Mouse (Mus musculus) bone marrow macrophage, adult 2 months (primary cell): ENCODE measurements at regions not wholly inside any gene's neighbourhood (a gene's known extent, or its start where the extent isn't known, plus 50 kb on each side); places are given as distances from the start of the nearest gene placed in this dataset.

Experiments
- H3K27ac ChIP-seq: 2 replicates; pipeline ENCODE4 v1.5.1; 2012; ENCODE audit warnings: low read depth, low read length; ENCODE audit not compliant: insufficient read depth
- H3K4me1 ChIP-seq: 2 replicates; pipeline ENCODE4 v1.6.1; 2012; ENCODE audit warnings: low read length; ENCODE audit not compliant: control insufficient read depth, insufficient read depth
- H3K4me3 ChIP-seq: 2 replicates; pipeline ENCODE4 v1.5.1; 2012; ENCODE audit warnings: mild to moderate bottlenecking, low read length, moderate library complexity; ENCODE audit not compliant: insufficient read depth
- CTCF ChIP-seq: IDR thresholded peaks from 2 replicates; pipeline ENCODE4 v1.5.1; 2012; ENCODE audit warnings: low read depth, mild to moderate bottlenecking, low read length, moderate library complexity
- POLR2A ChIP-seq: IDR thresholded peaks from 2 replicates; pipeline ENCODE4 v1.6.1; 2012; ENCODE audit warnings: mild to moderate bottlenecking, low read depth, low read length, borderline replicate concordance

DNA sequence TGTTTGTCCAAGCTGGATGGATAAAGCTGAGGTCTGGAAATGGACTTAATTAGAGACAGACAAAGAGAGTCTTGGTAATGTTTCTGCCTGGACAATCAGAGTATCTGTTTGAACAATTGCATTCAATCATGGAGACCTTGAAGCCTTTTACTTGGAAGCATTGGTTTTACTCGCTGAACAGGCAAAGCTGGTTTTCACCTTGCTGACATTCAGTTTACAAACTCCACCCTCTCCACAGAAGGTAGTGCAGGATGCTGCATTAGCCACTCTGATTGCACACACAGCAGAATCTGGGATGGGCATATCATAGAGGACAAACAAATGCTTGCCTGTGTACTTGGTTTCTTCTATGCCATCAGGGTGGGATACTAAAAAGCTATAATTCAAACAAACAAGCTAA, 541.4 kb downstream of the Adra2a start:
- no peak overlapping the region for H3K27ac ChIP-seq
- no peak overlapping the region for H3K4me3 ChIP-seq
- TF ChIP-seq POLR2A (no peak), CTCF (no peak)
- no peaks in the 10 kb centered on the region for H3K4me1 ChIP-seq

DNA sequence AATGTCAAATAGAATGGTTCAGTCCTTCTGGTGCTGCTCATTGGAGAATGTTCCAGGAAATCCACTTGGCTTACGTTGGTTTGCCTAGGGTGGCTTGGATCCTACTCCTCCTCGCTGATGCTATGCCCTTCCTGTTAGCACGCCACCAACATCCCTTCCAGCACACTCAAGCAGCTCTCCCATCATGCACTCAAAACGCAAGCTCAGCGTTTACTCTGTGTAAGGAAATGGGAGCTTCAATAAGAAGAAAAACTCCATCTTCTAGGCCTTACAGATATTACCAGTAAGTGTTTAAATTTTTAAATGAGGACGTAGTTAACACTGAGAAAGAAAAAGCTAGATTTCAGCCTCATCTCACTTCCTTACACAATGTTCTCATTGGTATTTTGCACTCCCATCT, 523.7 kb downstream of the Gpam start:
- H3K4me3 ChIP-seq, result no peak overlapping the region
- H3K4me1 ChIP-seq, result no peaks in the 10 kb centered on the region
- TF ChIP-seq POLR2A (no peak), CTCF (no peak)
- H3K27ac ChIP-seq, result no peak overlapping the region

DNA sequence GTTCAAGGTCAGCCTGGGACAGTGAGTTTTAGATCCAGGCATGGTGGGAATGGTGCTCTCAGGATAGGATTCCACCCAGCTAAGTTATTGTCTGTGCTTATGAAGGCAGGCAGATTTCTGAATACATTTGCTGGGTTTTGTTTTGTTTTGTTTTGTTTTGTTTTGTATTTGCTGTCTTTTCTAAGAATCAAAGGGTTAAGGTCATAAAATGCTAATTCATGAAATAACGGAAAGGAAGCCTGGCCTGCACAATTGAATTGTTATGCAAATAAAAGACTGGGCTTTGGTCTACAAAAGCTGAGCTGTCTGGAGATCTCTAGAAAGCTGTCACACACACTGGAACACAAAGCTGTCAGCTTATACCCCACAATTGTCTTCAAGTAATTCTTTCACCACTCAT, 521.7 kb downstream of the Gpam start:
- TF ChIP-seq CTCF (no peak), POLR2A (no peak)
- Histone ChIP-seq H3K4me3 (no peak overlapping the region), H3K4me1 (no peaks in the 10 kb centered on the region), H3K27ac (no peak overlapping the region)

DNA sequence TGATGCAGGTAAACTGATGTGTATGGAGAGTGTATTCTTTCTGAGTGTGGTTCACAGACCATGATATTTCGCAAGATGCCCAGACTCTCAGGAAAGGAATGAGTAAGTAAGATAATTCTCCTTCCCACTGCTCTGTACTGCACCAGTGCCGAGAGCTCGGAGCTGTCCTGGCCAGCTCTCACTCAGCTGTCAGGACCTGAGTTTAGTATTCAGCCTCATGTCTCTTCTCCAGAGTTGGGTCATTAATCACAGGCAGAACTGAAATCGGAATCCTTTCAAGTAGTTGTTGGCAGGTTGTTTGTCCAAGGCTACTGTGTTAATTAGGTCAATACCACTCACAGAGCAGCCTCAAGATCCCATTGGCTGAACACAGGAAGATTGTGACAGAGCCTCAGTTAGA, 510.1 kb downstream of the Gpam start:
- no peak overlapping the region for H3K4me3 ChIP-seq
- no peak for TF ChIP-seq POLR2A
- TF ChIP-seq CTCF, result no peak
- H3K27ac ChIP-seq, result no peak overlapping the region
- H3K4me1 ChIP-seq, result no peaks in the 10 kb centered on the region
